Mouse (Mus musculus) embryonic facial prominence, embryonic 13.5 days (tissue): Measurements from ENCODE around the gene Lat2. TPM values are rescaled to one million over a fixed set of nuclear protein-coding genes. Genes with fewer than 3 reads are reported as not detected.

ENCODE experiments used
- ATAC-seq: fragments of 200-750 bp; cut with Nextera tagmentation; 2 replicates; pipeline ENCODE4 v1.8.0; 2017; ENCODE audit warnings: low read depth; ENCODE audit not compliant: insufficient number of reproducible peaks, insufficient read depth, low FRiP score, low TSS enrichment
- H3K27ac ChIP-seq: fragments of 300-500 bp; sonication (generic); 2 replicates; pipeline ENCODE4 v1.5.1; 2015; ENCODE audit warnings: moderate library complexity, mild to moderate bottlenecking, inconsistent platforms
- H3K27me3 ChIP-seq: fragments of 300-500 bp; sonication (generic); 2 replicates; pipeline ENCODE4 v1.6.1; 2015; ENCODE audit warnings: mild to moderate bottlenecking, inconsistent platforms
- H3K36me3 ChIP-seq: fragments of 300-500 bp; sonication (generic); 2 replicates; pipeline ENCODE4 v1.6.1; 2015; ENCODE audit warnings: mild to moderate bottlenecking, inconsistent platforms
- H3K4me1 ChIP-seq: fragments of 300-500 bp; sonication (generic); 2 replicates; pipeline ENCODE4 v1.6.1; 2015; ENCODE audit warnings: inconsistent platforms
- H3K4me2 ChIP-seq: fragments of 300-500 bp; sonication (generic); 2 replicates; pipeline ENCODE4 v1.6.1; 2015; ENCODE audit warnings: moderate library complexity, mild to moderate bottlenecking, inconsistent platforms
- H3K4me3 ChIP-seq: fragments of 300-500 bp; sonication (generic); 2 replicates; pipeline ENCODE4 v1.5.1; 2015; ENCODE audit warnings: mild to moderate bottlenecking, inconsistent platforms
- H3K9ac ChIP-seq: fragments of 300-500 bp; sonication (generic); 2 replicates; pipeline ENCODE4 v1.6.1; 2015; ENCODE audit warnings: mild to moderate bottlenecking, inconsistent platforms
- H3K9me3 ChIP-seq: fragments of 300-500 bp; sonication (generic); 2 replicates; pipeline ENCODE4 v1.6.1; 2016; ENCODE audit warnings: inconsistent platforms
- WGBS: fragments of 180-500 bp; shearing (Covaris S2); methylation state at CpG from one replicate; pipeline ENCODE4 v1.1.7; 2015; ENCODE audit warnings: mixed read lengths; 5-methylcytosine and 5-hydroxymethylcytosine counted together
- microRNA-seq: library from miRNA; unstranded; fragments of <30 nt; microRNA quantifications from one replicate; pipeline ENCODE4, GENCODE M21; 2016
- polyA plus RNA-seq: library from polyadenylated mRNA; unstranded; fragments of >200 nt; fragmentation: Nextera tagmentation; extraction: Ambion mirVana; gene quantifications from 2 replicates; pipeline ENCODE4 v1.2.1, GENCODE M21; 2015

The Lat2 gene
- polyA plus RNA-seq, 1 experiment from 2014 or later, result 2.9 TPM

- ATAC-seq, result no peak
- H3K4me1 ChIP-seq, result peaks cover 53% of the 10 kb centered on the region
- 0 out of 2 replicates have a peak, but pooled peaks cover 3% of the 10 kb centered on the region for H3K36me3 ChIP-seq
- 5% methylated on average over 6 of the region's 6 CpGs for WGBS
- peak overlapping the region; percentile 89 for H3K9ac ChIP-seq
- H3K27ac ChIP-seq, result peak overlapping the region; percentile 97
- H3K4me3 ChIP-seq, result peak overlapping the region; percentile 85
- H3K9me3 ChIP-seq, result no peaks in the 10 kb centered on the region
- peak overlapping the region; percentile 80 for H3K4me2 ChIP-seq
- H3K27me3 ChIP-seq, result no peaks in the 10 kb centered on the region
Observed at GRCm38 (mm10) chr5:134550836-134551232, 64.0 kb downstream of the Lat2 start.

Small RNAs within 50 kb of the gene (microRNA-seq; reads per million reads assigned to microRNA genes)
- not detected for gene Mir7228

Other genes with a start within 250 kb of the Lat2 start
- 130 TPM in 2 replicates for gene Gtf2ird1, start 158.3 kb downstream of the Lat2 start, polyA plus RNA-seq
- gene Clip2, start 62.6 kb downstream of the Lat2 start, polyA plus RNA-seq, result 5.4 and 5.8 TPM in 2 replicates
- gene Syna, start 54.9 kb downstream of the Lat2 start, polyA plus RNA-seq, result 0.10 and 0.12 TPM in 2 replicates
- gene Rfc2, start 33.7 kb downstream of the Lat2 start, polyA plus RNA-seq, result 326 and 332 TPM in 2 replicates
- 471 and 483 TPM in 2 replicates for gene Eif4h, start 24.5 kb upstream of the Lat2 start, polyA plus RNA-seq
- gene Limk1, start 73.6 kb upstream of the Lat2 start, polyA plus RNA-seq, result 11.6 and 11.9 TPM in 2 replicates
- gene Eln, start 132.3 kb upstream of the Lat2 start, polyA plus RNA-seq, result 81.1 and 93.0 TPM in 2 replicates